Mouse (Mus musculus): ENCODE measurements around the gene Zyx. TPM values are rescaled to one million over a fixed set of nuclear protein-coding genes. Genes with fewer than 3 reads are reported as not detected.

Gene Zyx
- polyA plus RNA-seq, 1 experiment from 2014 or later: 39.7 TPM

DNA sequence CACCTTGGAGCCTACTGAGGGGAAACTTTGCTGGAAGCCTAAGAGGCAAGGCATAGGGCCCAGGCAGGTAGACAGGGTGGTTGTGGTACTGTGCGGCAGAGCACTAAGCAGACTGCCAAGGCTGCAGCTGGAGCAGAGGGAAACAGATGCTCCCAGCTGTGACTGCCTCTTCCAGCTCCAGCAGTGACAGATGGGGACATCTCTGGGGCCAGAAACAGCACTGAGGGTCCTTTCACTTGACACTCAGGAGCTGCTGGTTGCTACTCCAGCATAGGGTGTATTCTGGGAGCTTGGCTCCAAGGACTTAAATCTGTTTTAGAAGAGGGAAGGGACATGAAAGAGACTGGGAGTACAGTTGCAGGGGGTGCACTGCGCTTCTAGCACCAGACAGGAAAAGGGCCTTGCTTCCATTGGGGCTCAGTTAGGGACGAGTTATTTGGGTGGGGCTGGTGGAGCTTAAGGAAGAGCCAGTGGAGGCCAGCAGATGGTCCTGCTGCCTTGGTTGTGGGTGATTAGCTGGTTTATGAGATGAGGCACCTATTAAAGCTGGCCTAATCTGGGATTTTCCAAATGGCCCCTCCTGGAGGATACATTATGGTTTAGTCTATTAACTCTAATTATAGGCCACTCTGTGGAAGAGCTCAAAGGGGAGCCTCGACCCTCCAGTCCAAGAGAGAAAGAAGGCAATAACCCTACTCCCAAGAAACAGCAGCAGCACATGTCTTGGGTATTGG lies 21.4 kb downstream of the Zyx start:
- no peak for ATAC-seq (ENCODE audit: insufficient read depth)

DNA sequence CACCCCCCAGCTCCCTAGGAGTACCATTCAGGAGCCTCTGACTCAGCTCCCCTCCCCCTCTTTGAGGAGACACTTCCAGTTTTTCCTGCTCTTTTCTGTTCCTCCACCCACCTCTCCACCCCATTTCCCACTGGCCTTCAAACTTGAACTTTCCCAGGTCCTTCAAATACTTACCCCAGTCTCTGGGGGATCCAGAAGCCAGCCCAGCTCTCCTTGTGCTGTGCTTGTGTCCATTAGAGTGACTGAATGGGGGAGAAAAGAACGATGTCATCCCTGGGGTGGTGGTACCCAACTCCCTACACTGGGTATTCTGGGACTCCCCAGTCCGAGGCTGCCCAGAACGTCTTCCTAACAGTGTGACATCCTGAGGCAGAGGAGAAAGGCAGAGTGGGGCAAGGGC lies 22.6 kb downstream of the Zyx start:
- Histone ChIP-seq H3K27ac (replicated peaks) (no peak overlapping the region), H3K4me1 (replicated peaks) (peaks cover 12% of the 10 kb centered on the region; the same call in 1 of the 2 replicates), H3K4me2 (peak overlapping the region; percentile 68), H3K4me3 (replicated peaks) (peak overlapping the region; percentile 55), H3K9ac (no peak overlapping the region), H3K27me3 (peaks cover 4% of the 10 kb centered on the region; the same call in 1 of the 2 replicates), H3K9me3 (replicated peaks) (no peaks in the 10 kb centered on the region), H3K36me3 (replicated peaks) (no peaks in the 10 kb centered on the region)
- no peak for ATAC-seq (ENCODE audit: insufficient read depth)
- WGBS (ENCODE audit: insufficient replicate concordance): 27% methylated on average over 3 of the region's 3 CpGs

More for the DNA sequence above, 21.4 kb downstream of the Zyx start:
- Histone ChIP-seq H3K4me3 (replicated peaks) (no peak overlapping the region), H3K4me1 (replicated peaks) (peaks cover 12% of the 10 kb centered on the region; the same call in 1 of the 2 replicates), H3K36me3 (replicated peaks) (0 out of 2 replicates have a peak, but pooled peaks cover 3% of the 10 kb centered on the region), H3K4me2 (no peak overlapping the region), H3K27ac (replicated peaks) (no peak overlapping the region), H3K9me3 (replicated peaks) (no peaks in the 10 kb centered on the region), H3K9ac (no peak overlapping the region), H3K27me3 (peaks cover 4% of the 10 kb centered on the region; the same call in 1 of the 2 replicates)
- 45% methylated on average over 4 of the region's 4 CpGs for WGBS (ENCODE audit: insufficient replicate concordance)

DNA sequence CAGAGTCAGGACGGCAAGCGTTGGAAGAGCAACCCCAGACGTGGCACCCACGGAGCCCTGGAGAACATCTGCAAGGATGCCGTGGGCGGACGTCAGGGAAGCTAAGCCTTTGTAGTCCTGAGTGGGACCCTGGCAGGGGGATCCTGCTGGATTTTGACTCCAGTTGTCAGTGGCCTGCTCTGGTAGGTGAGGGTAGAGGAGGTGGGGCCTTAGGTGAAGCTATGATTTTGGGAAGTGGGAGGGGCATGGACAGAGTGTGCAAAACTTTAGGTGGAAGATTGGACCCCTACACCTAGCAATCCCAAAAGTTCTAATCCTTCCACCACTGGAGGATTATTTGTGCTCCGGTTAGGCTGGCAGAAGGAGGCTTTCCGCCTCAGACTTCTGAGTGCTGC lies 23.0 kb downstream of the Zyx start:
- Histone ChIP-seq H3K36me3 (replicated peaks) (no peaks in the 10 kb centered on the region), H3K27ac (replicated peaks) (peak overlapping the region; percentile 78; the same call in 1 of the 2 replicates), H3K4me2 (peak overlapping the region; percentile 68), H3K4me3 (replicated peaks) (peak overlapping the region; percentile 55), H3K4me1 (replicated peaks) (peaks cover 12% of the 10 kb centered on the region; the same call in 1 of the 2 replicates), H3K27me3 (peaks cover 4% of the 10 kb centered on the region; the same call in 1 of the 2 replicates), H3K9me3 (replicated peaks) (no peaks in the 10 kb centered on the region), H3K9ac (no peak overlapping the region)
- WGBS (ENCODE audit: insufficient replicate concordance): 44% methylated on average over 9 of the region's 9 CpGs
- ATAC-seq (ENCODE audit: insufficient read depth): peak; percentile 2; the same call in 1 of the 2 replicates

DNA sequence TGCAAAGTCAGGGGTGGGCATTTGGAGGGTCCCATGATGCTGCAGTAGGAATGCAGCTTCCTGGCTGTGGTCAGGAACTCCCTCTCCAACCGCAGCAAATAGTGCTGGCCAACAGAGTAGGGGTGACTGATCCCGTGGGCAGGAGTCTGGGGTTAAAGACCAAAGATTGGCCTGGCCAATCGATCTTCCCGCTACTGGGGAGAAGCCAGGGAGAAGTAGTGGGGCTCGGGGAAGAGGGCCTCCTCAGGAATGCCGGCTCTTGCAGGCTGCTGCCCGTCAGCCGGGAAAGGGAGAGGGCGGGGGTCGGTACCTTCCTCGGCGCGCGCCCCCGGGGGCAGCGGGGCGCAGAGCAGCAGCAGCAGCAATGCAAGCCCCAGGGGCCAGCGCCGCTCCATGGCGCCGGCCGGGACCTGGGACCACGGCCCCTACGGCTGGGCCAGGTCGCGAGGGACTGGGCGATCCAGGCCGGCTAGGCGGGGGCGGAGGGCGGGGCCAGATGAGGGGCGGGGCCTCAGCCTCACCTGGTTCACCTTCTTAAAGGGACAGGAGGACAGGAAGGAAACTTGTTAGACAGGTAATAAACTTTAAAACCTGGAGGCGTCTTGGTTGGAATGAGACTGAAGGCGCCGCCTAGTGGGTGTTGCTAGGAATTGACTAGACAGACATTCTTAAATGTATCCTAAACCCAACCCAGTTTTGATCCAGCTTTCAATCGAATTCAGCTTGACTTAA lies 23.6 kb downstream of the Zyx start, which contains the start of gene Epha1:
Gene Epha1 (minus strand): TSS at position 453 of the 732 bp plus-strand sequence.
- Histone ChIP-seq H3K27me3 (peaks cover 4% of the 10 kb centered on the region; the same call in 1 of the 2 replicates), H3K4me3 (replicated peaks) (peak within 1 kb of the TSS; percentile 55), H3K9me3 (replicated peaks) (no peaks in the 10 kb centered on the region), H3K4me1 (replicated peaks) (peaks cover 12% of the 10 kb centered on the region; the same call in 1 of the 2 replicates), H3K27ac (replicated peaks) (peak within 1 kb of the TSS; percentile 78), H3K36me3 (replicated peaks) (no peaks in the 10 kb centered on the region), H3K9ac (peak within 1 kb of the TSS; percentile 39; the same call in 1 of the 2 replicates), H3K4me2 (peak within 1 kb of the TSS; percentile 68)
- 1% methylated on average over 36 of the region's 36 CpGs for whole genome bisulfite sequencing (ENCODE audit: insufficient replicate concordance)
- peak; percentile 82 for ATAC-seq (ENCODE audit: insufficient read depth)

DNA sequence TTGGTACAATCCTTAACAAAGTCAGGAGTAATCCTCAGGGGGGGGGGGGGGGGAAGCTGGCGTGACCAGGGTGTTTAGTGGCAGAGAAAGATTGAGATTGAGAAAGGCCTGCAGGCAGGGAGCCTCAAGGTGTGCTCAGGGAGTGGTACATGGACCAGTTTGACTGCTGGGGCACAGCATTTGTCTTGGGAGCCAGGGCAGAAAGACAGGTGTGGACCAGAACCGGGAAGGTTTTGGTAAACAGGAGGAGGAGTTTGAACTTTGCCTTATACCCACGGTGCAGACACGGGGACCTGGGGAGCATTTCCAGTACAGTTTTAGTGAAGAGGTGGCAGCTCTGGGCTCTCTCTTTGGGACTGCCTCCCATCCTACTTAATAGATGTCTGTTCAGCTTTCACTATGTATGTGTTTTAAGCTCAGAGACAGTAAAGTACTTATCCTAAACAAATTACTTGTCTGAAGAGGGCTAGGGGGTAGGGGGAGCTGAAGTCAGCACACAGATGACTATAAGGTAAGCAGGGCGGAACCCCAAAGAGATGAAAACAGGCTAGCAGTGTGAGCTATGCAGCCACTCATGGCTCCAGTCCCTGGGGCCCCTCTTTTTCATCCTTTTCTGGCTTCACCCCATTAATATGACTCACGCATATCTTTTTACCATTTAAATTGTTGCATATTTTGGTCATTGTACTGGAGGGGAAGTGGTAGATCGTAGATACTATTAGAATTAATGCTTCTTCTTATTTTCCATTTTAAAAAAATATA lies 24.4 kb downstream of the Zyx start:
- Histone ChIP-seq H3K4me3 (replicated peaks) (peak overlapping the region; percentile 55), H3K9me3 (replicated peaks) (no peaks in the 10 kb centered on the region), H3K36me3 (replicated peaks) (no peaks in the 10 kb centered on the region), H3K4me2 (peak overlapping the region; percentile 68), H3K27me3 (peaks cover 4% of the 10 kb centered on the region; the same call in 1 of the 2 replicates), H3K4me1 (replicated peaks) (peaks cover 12% of the 10 kb centered on the region; the same call in 1 of the 2 replicates), H3K9ac (no peak overlapping the region), H3K27ac (replicated peaks) (no peak overlapping the region)
- WGBS (ENCODE audit: insufficient replicate concordance): 33% methylated on average over 7 of the region's 7 CpGs
- ATAC-seq (ENCODE audit: insufficient read depth): no peak

DNA sequence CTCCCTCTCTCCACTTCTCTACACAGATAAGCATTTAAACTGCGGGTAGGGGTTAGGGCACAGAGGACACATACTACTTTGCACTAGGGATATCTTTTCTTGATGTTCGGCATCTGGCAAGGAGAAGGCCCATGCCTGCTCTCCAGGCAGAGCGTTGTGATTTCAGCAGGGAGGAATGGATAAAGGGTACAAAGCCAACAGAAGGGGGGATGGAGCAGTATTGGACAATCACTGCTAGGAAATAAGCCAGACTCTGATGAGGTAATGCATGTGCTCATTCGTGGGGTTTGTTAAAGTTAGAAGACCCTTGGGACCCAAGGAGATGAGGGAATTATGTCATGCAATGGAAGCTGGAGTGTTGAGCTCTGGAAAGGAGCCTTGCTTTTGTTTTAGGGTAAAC lies 25.3 kb downstream of the Zyx start:
- 60% methylated on average over 4 of the region's 4 CpGs for WGBS (ENCODE audit: insufficient replicate concordance)
- Histone ChIP-seq H3K4me1 (replicated peaks) (peaks cover 12% of the 10 kb centered on the region; the same call in 1 of the 2 replicates), H3K27ac (replicated peaks) (no peak overlapping the region), H3K9ac (no peak overlapping the region), H3K4me2 (no peak overlapping the region), H3K27me3 (peaks cover 4% of the 10 kb centered on the region; the same call in 1 of the 2 replicates), H3K9me3 (replicated peaks) (no peaks in the 10 kb centered on the region), H3K4me3 (replicated peaks) (no peak overlapping the region), H3K36me3 (replicated peaks) (no peaks in the 10 kb centered on the region)
- ATAC-seq (ENCODE audit: insufficient read depth): no peak

DNA sequence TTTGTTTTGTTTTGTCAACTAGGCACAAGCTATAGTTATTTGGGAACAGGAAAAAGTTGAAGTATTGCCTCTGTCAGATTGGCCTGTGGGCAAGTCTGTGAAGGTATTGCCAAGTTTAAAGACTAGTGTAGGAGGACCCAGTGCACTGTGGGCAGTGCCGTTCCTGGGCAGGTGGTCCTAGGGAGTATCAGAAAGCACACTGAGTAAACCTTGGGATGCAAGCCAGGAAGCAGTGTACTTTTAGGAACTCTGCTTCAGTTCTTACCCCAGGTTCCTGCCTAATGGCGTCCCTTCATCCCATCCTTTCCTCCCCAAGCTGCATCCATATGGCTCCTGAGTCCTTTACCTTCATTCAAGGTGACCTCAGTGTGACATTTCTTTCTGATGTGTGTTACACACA lies 25.7 kb downstream of the Zyx start:
- Histone ChIP-seq H3K36me3 (replicated peaks) (no peaks in the 10 kb centered on the region), H3K9ac (no peak overlapping the region), H3K27me3 (peaks cover 4% of the 10 kb centered on the region; the same call in 1 of the 2 replicates), H3K4me3 (replicated peaks) (no peak overlapping the region), H3K27ac (replicated peaks) (no peak overlapping the region), H3K4me2 (no peak overlapping the region), H3K9me3 (replicated peaks) (no peaks in the 10 kb centered on the region), H3K4me1 (replicated peaks) (peaks cover 12% of the 10 kb centered on the region; the same call in 1 of the 2 replicates)
- WGBS (ENCODE audit: insufficient replicate concordance): 60% methylated on average over 2 of the region's 2 CpGs
- no peak for ATAC-seq (ENCODE audit: insufficient read depth)

DNA sequence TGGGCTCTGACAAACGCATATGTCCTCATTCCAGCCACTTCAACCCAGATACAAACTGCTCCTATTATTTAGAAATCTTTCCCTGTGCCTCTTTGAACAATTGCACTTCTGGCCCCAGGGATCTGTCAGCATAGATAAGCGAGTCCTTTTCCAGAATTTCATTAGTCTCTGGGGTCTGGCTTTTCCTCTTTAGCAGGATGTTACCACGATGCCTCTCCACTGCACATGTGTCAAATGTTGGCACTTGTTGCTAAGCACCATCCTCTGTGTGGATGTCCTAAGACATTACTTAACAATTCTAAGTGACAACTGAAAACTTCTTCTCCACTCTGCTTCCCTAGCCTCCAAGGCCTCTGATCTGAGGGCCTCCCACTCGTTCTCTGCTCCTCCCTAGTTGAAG lies 26.6 kb downstream of the Zyx start:
- no peak overlapping the region for H3K9ac ChIP-seq
- WGBS (ENCODE audit: insufficient replicate concordance): 19% methylated on average over 4 of the region's 4 CpGs
- no peak overlapping the region for H3K27ac ChIP-seq (replicated peaks)
- no peak for ATAC-seq (ENCODE audit: insufficient read depth)
- peaks cover 6% of the 10 kb centered on the region; the same call in 1 of the 2 replicates for H3K4me1 ChIP-seq (replicated peaks)
- H3K9me3 ChIP-seq (replicated peaks): no peaks in the 10 kb centered on the region
- no peaks in the 10 kb centered on the region for H3K36me3 ChIP-seq (replicated peaks)
- H3K4me3 ChIP-seq (replicated peaks): no peak overlapping the region
- H3K27me3 ChIP-seq: peaks cover 4% of the 10 kb centered on the region; the same call in 1 of the 2 replicates
- no peak overlapping the region for H3K4me2 ChIP-seq

DNA sequence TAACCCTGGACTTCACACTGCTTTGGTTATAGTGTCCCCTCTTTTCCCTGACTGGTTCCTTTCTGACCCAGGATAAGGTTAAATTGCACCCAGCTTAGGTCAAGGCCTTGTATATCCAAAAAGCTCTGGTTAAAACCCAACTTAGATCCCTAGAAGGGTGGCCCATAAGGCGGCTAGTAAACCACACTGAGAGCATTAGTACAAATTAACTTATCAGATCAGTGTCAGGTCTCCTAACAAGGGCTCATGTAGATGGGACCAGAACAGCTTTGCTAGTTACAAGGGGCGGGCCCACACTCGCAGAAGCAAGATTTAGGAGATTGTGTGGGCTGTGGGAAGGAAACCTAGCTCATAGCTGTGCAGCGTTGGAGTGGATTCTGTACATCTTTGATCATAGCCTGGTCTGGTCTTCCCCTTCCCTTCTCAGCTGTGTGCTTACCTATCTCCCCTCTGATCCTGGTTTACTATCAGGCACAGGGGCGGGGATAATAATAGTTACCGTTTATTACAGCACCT lies 27.1 kb downstream of the Zyx start:
- Histone ChIP-seq H3K9ac (no peak overlapping the region), H3K4me2 (no peak overlapping the region), H3K27me3 (peaks cover 4% of the 10 kb centered on the region; the same call in 1 of the 2 replicates), H3K27ac (replicated peaks) (no peak overlapping the region), H3K4me1 (replicated peaks) (peaks cover 6% of the 10 kb centered on the region; the same call in 1 of the 2 replicates), H3K9me3 (replicated peaks) (no peaks in the 10 kb centered on the region), H3K4me3 (replicated peaks) (no peak overlapping the region), H3K36me3 (replicated peaks) (no peaks in the 10 kb centered on the region)
- WGBS (ENCODE audit: insufficient replicate concordance): 29% methylated on average over 6 of the region's 6 CpGs
- ATAC-seq (ENCODE audit: insufficient read depth): no peak

DNA sequence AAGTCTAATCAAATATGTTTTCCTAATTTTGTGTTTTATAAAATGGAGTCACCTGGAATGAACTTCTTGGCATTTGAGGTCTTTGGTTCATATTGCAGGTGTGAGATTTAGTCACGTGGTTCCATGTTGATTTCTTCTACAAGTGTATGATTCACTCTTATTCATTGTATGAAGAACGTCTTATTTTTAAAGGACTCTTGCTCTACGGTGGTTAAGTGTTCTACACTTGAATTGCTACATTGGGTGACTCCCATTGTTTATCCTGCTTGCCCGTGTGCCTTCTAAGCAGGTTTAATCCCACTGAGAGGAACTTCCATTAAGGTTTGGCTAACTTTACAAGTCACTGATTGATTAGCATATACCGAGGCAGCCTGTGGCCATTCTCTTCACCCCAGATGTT lies 27.9 kb downstream of the Zyx start:
- no peak overlapping the region for H3K9ac ChIP-seq
- H3K4me1 ChIP-seq (replicated peaks): peaks cover 6% of the 10 kb centered on the region; the same call in 1 of the 2 replicates
- peaks cover 4% of the 10 kb centered on the region; the same call in 1 of the 2 replicates for H3K27me3 ChIP-seq
- no peak overlapping the region for H3K4me3 ChIP-seq (replicated peaks)
- H3K4me2 ChIP-seq: no peak overlapping the region
- no peak for ATAC-seq (ENCODE audit: insufficient read depth)
- no peaks in the 10 kb centered on the region for H3K9me3 ChIP-seq (replicated peaks)
- WGBS (ENCODE audit: insufficient replicate concordance): 68% methylated on average over 5 of the region's 5 CpGs
- H3K36me3 ChIP-seq (replicated peaks): no peaks in the 10 kb centered on the region
- no peak overlapping the region for H3K27ac ChIP-seq (replicated peaks)
